Mouse (Mus musculus): Measurements from ENCODE around the gene Gm9495. TPM values are rescaled to one million over a fixed set of nuclear protein-coding genes. Genes with fewer than 3 reads are reported as not detected.
A peak's percentile ranks its signal among the peaks of the same experiment; 100 is the strongest.
"Not testable (repeated sequence)": the region's sequence is repeated elsewhere in the genome, so short reads cannot be mapped to it uniquely, and the experiment has no call there.

Gm9495 gene
- not detected for total RNA-seq (2021)
- long read RNA-seq, experiment 1: 0 reads
- long read RNA-seq, experiment 2: 0 reads

- not testable (repeated sequence) for DNase-seq
Measured at GRCm38 (mm10) chr8:69453465-69453864, at the start of gene Gm9495. Gm9495 (minus strand) TSS chr8:69453565.

GRCm38 (mm10) chr8:69474946-69475345 is 21.6 kb upstream of the Gm9495 start:
- DNase-seq: not testable (repeated sequence)

DNA sequence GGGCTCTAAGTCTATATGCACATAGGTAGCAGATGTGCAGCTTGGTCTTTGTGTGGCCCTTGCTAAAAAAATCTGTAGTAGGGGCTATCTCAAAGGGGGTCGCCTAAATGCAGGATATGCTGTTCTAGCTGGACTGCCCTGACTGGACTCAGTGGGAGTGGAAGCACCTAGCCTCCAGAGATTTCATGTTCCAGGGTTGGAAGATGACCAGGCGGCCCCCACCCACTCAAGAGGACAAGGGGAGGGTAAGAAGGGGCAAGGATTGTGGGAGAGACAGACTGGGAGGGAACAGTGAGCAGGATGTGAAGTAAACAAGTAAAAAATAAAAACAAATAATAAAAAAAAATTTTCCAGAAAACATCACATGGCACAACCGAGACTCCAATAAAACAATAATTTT is 33.3 kb downstream of the Gm9495 start:
- DNase-seq: not testable (repeated sequence)

GRCm38 (mm10) chr8:69414326-69414725 is 39.0 kb downstream of the Gm9495 start:
- DNase-seq: no peak

DNA sequence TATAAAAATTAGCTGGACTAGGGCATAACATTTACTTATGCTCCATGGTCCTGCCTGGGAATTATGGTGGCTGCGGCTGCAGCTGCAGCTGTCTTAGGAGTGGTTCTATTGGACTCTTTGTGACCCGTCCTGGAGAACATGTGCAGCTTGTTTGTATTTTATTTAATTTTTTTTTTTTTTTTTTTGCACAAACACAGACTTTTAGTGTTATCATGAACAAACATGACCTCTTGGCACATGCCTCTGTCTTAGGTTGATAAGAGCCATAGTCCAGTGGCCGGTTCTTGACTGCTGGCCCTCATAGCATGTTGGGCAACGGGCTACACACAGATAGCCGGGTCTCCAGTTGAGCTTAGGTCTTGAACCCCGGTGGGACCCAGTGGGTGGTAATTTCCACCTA is 48.6 kb downstream of the Gm9495 start:
- no peak for DNase-seq

- no peak for DNase-seq
Measured at GRCm38 (mm10) chr8:69399956-69400443, 53.4 kb downstream of the Gm9495 start.

DNA sequence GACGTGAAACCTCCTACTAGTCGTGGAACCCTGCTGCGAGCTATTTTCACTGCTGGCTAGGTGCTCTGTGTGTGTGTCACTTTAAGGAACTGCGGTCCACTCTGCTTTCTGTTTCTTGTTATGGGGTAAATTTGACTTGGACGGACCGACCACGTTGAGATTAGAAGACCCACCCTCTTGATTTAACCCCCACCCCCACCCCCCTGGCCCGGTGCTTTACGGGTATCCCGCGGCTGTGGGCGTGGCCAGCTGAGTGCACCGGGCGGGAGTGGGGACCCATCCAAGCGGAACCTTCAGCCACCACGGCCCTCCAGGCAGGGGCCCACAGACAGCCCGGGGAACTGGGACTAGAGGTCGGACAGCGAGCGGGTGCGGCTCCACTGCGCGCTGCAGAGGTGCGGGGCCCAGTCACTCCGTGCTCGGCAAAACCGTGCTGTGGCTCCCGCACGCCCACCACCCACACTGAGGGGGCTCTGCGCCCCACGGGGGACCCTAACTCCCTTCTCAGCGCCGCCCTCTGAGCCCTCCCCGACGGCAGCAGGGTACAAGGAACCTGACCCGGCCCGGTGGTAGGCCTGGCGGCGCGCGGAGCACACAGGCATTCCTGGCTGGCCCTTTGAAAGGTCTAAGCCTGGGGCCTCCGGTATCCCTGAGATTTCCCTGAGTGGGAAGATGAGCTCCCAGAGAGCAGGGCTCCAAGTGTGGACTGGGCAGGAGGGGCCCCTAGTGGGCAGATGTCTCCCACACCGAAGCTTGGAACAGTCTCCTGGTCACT is 54.0 kb downstream of the Gm9495 start:
- DNase-seq: peak; percentile 66 to 81

DNA sequence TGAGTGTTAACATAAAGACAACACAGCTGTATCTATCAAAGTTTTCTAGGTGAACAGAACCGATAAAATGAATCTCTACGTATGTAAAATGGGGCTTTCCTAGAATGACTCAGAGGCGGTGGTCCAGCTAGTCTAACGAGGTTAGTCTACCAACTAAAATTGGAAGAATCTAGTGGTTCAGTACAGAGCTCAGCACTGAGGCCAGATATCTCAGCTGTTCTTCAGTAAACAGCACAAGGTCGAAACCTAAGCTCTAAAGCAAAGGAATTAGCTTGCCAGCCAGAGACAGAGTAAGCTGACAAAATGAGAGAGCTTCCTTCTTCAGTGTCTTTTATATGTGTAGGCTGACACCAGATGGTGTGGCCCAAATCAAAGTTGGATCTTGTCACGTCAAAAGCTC is 57.2 kb downstream of the Gm9495 start:
- no peak for DNase-seq

GRCm38 (mm10) chr8:69395050-69395789 is 58.1 kb downstream of the Gm9495 start:
- peak; percentile 92 for DNase-seq

DNA sequence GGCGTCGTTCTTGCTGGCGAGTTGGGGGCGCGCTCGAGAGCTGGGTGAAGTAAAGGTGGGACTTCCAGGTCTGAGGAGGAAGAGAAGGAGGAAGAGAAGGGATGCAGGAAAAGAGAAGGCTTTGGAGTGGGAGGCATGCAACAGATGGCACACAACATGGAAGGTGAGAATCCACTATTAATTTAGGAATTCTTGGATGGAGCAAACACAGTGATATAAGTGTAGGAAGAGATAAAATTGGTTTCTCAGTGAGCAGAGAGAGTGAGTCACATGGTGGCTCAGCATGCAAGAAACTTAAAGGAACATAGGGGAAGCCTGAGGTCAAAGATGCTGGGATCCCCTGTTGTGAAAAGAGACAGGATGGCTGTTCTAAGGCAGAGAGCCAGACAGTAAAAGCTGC is 69.0 kb downstream of the Gm9495 start:
- DNase-seq: no peak

Other genes starting within 250 kb of the Gm9495 start
- 1 to 10 TPM; 7.0 to 8.5 TPM for gene Zfp930, start 244.5 kb downstream of the Gm9495 start, total RNA-seq (2021)
- gene D130040H23Rik, start 182.5 kb downstream of the Gm9495 start, total RNA-seq (2021): 1 to 10 TPM; 2.5 to 7.6 TPM
- gene Gm7697, start 69.4 kb upstream of the Gm9495 start, total RNA-seq (2021): not detected
- 10 to 100 TPM; 12.3 to 14.9 TPM for gene Zfp868, start 172.0 kb upstream of the Gm9495 start, total RNA-seq (2021)
- 1 to 10 TPM; 2.8 TPM for gene Zfp964, start 200.9 kb upstream of the Gm9495 start, total RNA-seq (2021)